Mouse (Mus musculus) midbrain, embryonic 11.5 days (tissue): Measurements from ENCODE around the gene Rgl1. TPM values are rescaled to one million over a fixed set of nuclear protein-coding genes. Genes with fewer than 3 reads are reported as not detected.

Experiments
- ATAC-seq: fragments of 200-750 bp; cut with Nextera tagmentation; 2 replicates; pipeline ENCODE4 v1.8.0; 2017; ENCODE audit warnings: moderate TSS enrichment, moderate library complexity; ENCODE audit not compliant: low FRiP score
- DNase-seq: peaks from one replicate; pipeline ENCODE4 v3.0.0; 2015; ENCODE audit warnings: low spot score; ENCODE audit errors: missing footprints
- H3K27ac ChIP-seq: fragments of 300-500 bp; sonication (generic); 2 replicates; pipeline ENCODE4 v1.5.1; 2014; ENCODE audit warnings: low read depth, low read length
- H3K27me3 ChIP-seq: fragments of 300-500 bp; sonication (generic); 2 replicates; pipeline ENCODE4 v1.6.1; 2014; ENCODE audit warnings: mild to moderate bottlenecking, low read length, moderate library complexity, mixed read lengths; ENCODE audit not compliant: control insufficient read depth, insufficient read depth
- H3K36me3 ChIP-seq: fragments of 300-500 bp; sonication (generic); 2 replicates; pipeline ENCODE4 v1.6.1; 2014; ENCODE audit warnings: mild to moderate bottlenecking, low read length, moderate library complexity, mixed read lengths; ENCODE audit not compliant: control insufficient read depth, insufficient read depth
- H3K4me1 ChIP-seq: fragments of 300-500 bp; sonication (generic); 2 replicates; pipeline ENCODE4 v1.6.1; 2014; ENCODE audit warnings: low read length; ENCODE audit not compliant: control insufficient read depth, insufficient read depth
- H3K4me2 ChIP-seq: fragments of 300-500 bp; sonication (generic); 2 replicates; pipeline ENCODE4 v1.6.1; 2014; ENCODE audit warnings: mild to moderate bottlenecking, moderate library complexity
- H3K4me3 ChIP-seq: fragments of 300-500 bp; sonication (generic); 2 replicates; pipeline ENCODE4 v1.5.1; 2014; ENCODE audit warnings: low read depth, low read length
- H3K9ac ChIP-seq: fragments of 300-500 bp; sonication (generic); 2 replicates; pipeline ENCODE4 v1.6.1; 2014; ENCODE audit warnings: low read length
- H3K9me3 ChIP-seq: fragments of 300-500 bp; sonication (generic); 2 replicates; pipeline ENCODE4 v1.6.1; 2016; ENCODE audit warnings: low read length; ENCODE audit not compliant: control insufficient read depth
- WGBS: fragments of 180-500 bp; shearing (Covaris S2); extraction: QIAGEN DNeasy Blood & Tissue Kit; methylation state at CpG from one replicate; pipeline ENCODE4 v1.1.7; 2014; 5-methylcytosine and 5-hydroxymethylcytosine counted together
- polyA plus RNA-seq: library from polyadenylated mRNA; unstranded; fragments of >200 nt; fragmentation: Nextera tagmentation; extraction: Ambion mirVana; gene quantifications from 2 replicates; pipeline ENCODE4 v1.2.1, GENCODE M21; 2014

Gene Rgl1
- polyA plus RNA-seq, 1 experiment from 2014 or later = 23.2 TPM

GRCm38 (mm10) chr1:152799897-152800296, 33.7 kb upstream of the Rgl1 start, which contains the start of gene Ncf2:
Ncf2 (plus strand) TSS chr1:152800194.
- 10% methylated on average over 2 of the region's 2 CpGs for WGBS
- Histone ChIP-seq H3K4me3 (no peak within 1 kb of the TSS), H3K36me3 (no peaks in the 10 kb centered on the region), H3K9ac (no peak within 1 kb of the TSS), H3K27me3 (no peaks in the 10 kb centered on the region), H3K4me1 (no peaks in the 10 kb centered on the region), H3K4me2 (no peak within 1 kb of the TSS), H3K27ac (no peak within 1 kb of the TSS), H3K9me3 (no peaks in the 10 kb centered on the region)
- ATAC-seq (no peak), DNase-seq (peak; percentile 61)

DNA sequence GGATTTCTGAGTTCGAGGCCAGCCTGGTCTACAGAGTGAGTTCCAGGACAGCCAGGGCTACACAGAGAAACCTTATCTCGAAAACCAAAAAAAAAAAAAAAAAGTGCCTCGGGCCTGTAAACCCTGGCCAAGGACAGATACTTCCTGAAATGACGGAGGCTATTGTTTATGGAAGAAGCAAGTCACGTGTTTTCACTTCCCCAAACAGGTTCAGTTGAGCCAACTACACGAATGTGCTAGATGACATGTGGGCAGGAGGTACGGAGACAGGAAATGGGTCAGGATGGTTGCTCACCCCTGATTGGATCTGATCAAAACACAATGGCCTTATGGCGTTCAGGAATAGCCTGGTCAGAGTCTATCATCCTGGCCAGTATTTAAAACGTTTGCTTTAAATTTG, 32.0 kb upstream of the Rgl1 start:
- WGBS = 80% methylated on average over 9 of the region's 9 CpGs
- no peaks in the 10 kb centered on the region for H3K9me3 ChIP-seq
- peak; percentile 39 for DNase-seq

DNA sequence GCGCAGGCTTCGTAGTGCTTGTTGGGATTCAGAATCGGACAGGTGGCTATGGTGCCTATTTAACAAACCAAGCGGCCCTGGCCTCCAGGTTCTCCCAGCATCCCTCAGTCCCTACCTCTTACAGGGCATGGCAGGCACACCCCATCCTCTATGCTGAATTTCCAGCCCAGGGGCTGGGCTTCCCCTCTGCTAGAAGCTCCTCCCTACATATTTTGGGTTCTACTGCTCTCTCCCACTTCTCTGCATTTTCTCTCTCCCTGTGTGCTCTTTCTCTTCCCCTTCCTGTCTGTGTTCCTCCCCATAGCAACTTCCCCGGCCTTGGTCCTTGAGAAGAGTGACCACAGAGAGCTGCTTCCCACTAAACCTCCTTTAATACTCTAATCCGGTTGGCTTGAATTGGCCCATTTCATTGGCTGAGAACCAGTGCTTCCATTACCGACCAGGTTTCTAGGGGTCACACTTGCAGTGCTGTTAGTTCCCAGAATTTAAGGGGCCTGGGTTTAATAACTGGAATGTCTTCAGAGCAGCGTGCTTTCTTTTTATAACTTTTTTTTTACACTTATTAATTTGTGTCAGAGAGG, 30.6 kb upstream of the Rgl1 start:
- no peak for ATAC-seq
- Histone ChIP-seq H3K4me1 (peaks cover 9% of the 10 kb centered on the region), H3K27me3 (no peaks in the 10 kb centered on the region), H3K27ac (no peak overlapping the region), H3K9me3 (no peaks in the 10 kb centered on the region; the same call in 1 of the 2 replicates), H3K4me2 (no peak overlapping the region), H3K9ac (no peak overlapping the region), H3K4me3 (no peak overlapping the region), H3K36me3 (no peaks in the 10 kb centered on the region)
- peak; percentile 64 for DNase-seq
- WGBS = 82% methylated on average over 8 of the region's 8 CpGs

More for the DNA sequence above, 32.0 kb upstream of the Rgl1 start:
- Histone ChIP-seq H3K27me3 (no peaks in the 10 kb centered on the region), H3K36me3 (no peaks in the 10 kb centered on the region), H3K9ac (no peak overlapping the region), H3K4me1 (peaks cover 5% of the 10 kb centered on the region; the same call in 1 of the 2 replicates), H3K4me3 (no peak overlapping the region), H3K27ac (no peak overlapping the region), H3K4me2 (no peak overlapping the region)
- ATAC-seq = no peak

DNA sequence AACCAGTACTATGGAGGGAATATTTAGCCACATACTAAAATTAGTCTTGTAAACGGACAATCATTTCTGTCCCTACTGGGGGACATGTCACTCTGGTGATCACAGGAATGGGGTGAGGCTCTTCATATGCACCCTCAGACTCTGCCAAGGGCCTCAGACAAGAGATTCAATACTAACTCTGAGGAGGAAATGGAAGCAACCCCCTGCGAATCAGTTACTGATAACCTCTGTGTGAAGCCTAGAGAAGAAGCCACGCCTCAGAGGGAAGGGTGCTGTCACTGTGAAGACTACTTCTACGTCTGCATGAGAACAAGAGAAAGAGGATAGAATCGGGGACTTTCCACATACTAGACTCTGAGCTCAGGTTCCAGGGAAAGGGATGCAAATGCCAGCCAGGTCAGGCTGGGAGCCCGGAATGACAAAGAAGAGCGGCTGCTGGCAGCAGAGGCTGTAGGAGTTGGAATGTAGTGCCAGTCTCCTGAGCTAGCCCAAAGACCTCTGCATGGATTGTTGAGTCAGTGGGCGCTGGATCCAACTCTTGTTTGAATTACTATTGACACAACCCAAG, 29.6 kb upstream of the Rgl1 start:
- Histone ChIP-seq H3K27ac (no peak overlapping the region), H3K4me3 (no peak overlapping the region), H3K9ac (no peak overlapping the region), H3K27me3 (no peaks in the 10 kb centered on the region), H3K4me2 (no peak overlapping the region), H3K9me3 (no peaks in the 10 kb centered on the region; the same call in 1 of the 2 replicates), H3K4me1 (peaks cover 9% of the 10 kb centered on the region), H3K36me3 (no peaks in the 10 kb centered on the region)
- ATAC-seq (no peak), DNase-seq (peak; percentile 59)
- WGBS = 68% methylated on average over 8 of the region's 8 CpGs

DNA sequence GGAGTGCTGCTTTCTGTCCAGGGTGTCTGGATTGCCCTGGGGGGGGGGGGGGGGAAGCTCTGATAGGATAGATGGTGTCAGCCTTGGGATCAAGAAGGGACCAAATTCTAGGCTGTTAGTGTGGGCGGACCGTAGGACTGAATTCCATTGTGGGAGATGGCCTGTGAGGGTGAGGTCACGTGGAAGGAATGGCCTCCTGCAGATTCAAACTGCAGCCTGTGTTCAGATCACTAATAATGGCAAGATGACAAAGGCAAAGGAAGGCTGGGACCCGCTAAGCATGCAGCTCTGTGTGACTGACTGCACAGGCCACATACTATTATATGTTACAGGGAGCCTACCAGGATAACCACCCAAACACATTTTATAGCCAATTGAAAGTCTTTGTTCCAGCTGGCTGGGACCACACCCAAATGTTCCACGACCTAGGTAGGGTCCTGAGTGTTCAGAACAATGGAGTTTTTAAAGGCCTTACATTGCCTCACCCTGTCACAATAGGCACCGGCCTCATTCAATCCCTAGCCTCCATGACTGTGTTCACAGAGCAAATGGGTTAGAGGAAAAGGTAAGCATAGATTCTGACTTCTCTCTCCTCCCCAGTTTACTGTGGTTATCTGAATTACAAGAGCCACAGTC, 27.5 kb upstream of the Rgl1 start:
- Histone ChIP-seq H3K9ac (no peak overlapping the region), H3K4me3 (no peak overlapping the region), H3K27ac (no peak overlapping the region; the same call in 1 of the 2 replicates), H3K4me1 (peaks cover 9% of the 10 kb centered on the region), H3K36me3 (no peaks in the 10 kb centered on the region), H3K4me2 (no peak overlapping the region), H3K9me3 (no peaks in the 10 kb centered on the region; the same call in 1 of the 2 replicates), H3K27me3 (no peaks in the 10 kb centered on the region)
- ATAC-seq = peak; percentile 51
- WGBS = 28% methylated on average over 6 of the region's 6 CpGs
- peak; percentile 89 for DNase-seq

DNA sequence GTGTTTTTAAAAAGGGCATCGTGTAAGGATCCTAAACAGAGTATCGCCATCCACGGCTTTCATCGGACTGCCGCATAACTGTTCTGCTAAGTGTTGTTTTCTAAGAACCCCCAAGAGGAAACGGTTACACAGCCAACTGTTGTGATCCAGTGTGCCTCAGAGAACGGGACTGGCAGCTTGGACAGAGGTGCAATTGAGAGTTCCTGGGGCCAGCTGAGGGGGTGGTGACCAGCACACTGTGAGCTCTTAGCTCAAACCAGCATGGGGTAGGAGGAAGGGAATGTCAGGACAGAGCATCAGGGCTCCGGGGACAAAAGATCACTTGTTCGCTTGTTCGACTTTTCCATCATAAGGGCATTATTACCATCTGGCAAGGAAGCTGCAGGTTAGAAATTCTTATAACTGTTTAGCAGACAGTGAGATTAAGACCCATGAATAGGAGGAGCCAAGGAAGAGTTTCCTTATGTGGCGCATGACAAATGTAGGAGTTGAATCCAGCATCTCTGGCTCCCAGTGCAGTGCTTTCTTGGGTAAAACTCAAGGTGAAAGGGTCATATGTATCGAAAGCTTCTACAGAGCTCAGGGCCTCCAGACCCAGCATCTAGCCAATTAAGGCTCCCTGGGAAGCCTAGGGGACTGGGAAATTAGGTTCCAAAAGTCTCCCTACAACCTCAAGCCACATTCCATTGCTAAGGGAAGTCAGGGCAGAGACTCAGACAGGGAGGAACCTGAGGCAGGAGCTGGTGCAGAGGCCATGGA, 26.8 kb upstream of the Rgl1 start:
- no peak overlapping the region for H3K4me3 ChIP-seq
- H3K4me1 ChIP-seq = peaks cover 14% of the 10 kb centered on the region
- H3K9me3 ChIP-seq = no peaks in the 10 kb centered on the region; the same call in 1 of the 2 replicates
- H3K4me2 ChIP-seq = no peak overlapping the region
- no peak overlapping the region for H3K27ac ChIP-seq
- DNase-seq (peak; percentile 93), ATAC-seq (no peak)
- no peaks in the 10 kb centered on the region for H3K27me3 ChIP-seq
- no peak overlapping the region for H3K9ac ChIP-seq
- no peaks in the 10 kb centered on the region for H3K36me3 ChIP-seq
- WGBS = 20% methylated on average over 12 of the region's 12 CpGs

- H3K9ac ChIP-seq = no peak overlapping the region
- H3K4me2 ChIP-seq = no peak overlapping the region
- 28% methylated on average over 4 of the region's 4 CpGs for WGBS
- H3K9me3 ChIP-seq = no peaks in the 10 kb centered on the region; the same call in 1 of the 2 replicates
- peaks cover 15% of the 10 kb centered on the region for H3K4me1 ChIP-seq
- H3K27me3 ChIP-seq = no peaks in the 10 kb centered on the region
- peak; percentile 83 for DNase-seq
- H3K36me3 ChIP-seq = no peaks in the 10 kb centered on the region
- no peak for ATAC-seq
- H3K4me3 ChIP-seq = no peak overlapping the region
- no peak overlapping the region for H3K27ac ChIP-seq
These were observed 25.1 kb upstream of the Rgl1 start for GRCm38 (mm10) chr1:152791269-152791668.

DNA sequence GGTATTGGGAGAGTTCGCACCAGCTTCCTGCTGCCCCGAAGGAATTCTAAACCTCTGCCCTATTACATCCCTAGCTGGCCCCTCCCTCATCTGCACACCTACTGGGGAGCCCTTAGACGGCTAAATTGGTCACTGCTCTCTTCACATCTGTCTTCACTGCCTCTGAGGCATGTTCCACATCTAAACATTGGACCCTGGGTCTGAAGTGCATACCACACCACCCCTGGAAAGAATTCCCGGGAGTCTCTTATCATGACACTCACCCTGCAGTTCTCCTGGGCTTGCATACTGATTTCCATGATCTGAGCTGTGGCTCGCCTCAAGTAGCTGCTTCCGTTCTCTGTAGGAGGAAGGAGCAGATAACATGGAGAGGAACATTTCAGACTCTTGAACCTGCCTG, 24.7 kb upstream of the Rgl1 start:
- Histone ChIP-seq H3K4me2 (no peak overlapping the region), H3K27me3 (no peaks in the 10 kb centered on the region), H3K4me1 (peaks cover 15% of the 10 kb centered on the region), H3K27ac (no peak overlapping the region), H3K9me3 (no peaks in the 10 kb centered on the region; the same call in 1 of the 2 replicates), H3K4me3 (no peak overlapping the region), H3K9ac (no peak overlapping the region), H3K36me3 (no peaks in the 10 kb centered on the region)
- WGBS = 27% methylated on average over 6 of the region's 6 CpGs
- peak; percentile 84 for DNase-seq
- no peak for ATAC-seq
